Mouse (Mus musculus) olfactory bulb, adult 2 months (tissue): ENCODE data around the gene Ajap1.

Experiments
- CTCF ChIP-seq: fragments of 200-500 bp; IDR thresholded peaks from 2 replicates; pipeline ENCODE4 v1.5.1; 2012; ENCODE audit warnings: low read depth, mild to moderate bottlenecking, low read length, moderate library complexity; ENCODE audit not compliant: insufficient read depth
- POLR2A ChIP-seq: fragments of 200-500 bp; IDR thresholded peaks from 2 replicates; pipeline ENCODE4 v1.6.1; 2012; ENCODE audit warnings: mild to moderate bottlenecking, low read depth, low read length, moderate library complexity; ENCODE audit not compliant: insufficient read depth

DNA sequence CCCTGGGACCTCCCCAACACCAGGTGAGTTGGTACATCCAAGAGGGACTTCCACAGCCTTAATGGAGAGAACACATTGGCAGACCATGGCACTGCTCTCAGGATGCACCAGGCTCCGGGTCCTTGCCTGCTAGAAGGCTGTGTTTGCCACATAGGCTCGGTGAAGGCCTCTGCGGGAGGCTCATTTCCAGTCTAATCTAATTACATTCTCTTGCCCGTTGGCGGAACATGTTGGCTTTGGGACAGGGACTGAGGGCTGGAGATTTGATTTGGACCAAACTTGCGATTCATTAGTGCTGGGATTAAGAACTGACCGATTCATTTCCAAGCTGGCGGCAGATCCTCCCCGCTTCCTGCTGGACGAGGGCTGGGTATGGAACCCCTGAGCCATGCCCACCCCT, 101.7 kb downstream of the Ajap1 start:
- TF ChIP-seq CTCF (no peak), POLR2A (no peak)
